Mouse (Mus musculus): ENCODE measurements at regions not wholly inside any gene's neighbourhood (a gene's known extent, or its start where the extent isn't known, plus 50 kb on each side); places are given as distances from the start of the nearest gene placed in this dataset.

DNA sequence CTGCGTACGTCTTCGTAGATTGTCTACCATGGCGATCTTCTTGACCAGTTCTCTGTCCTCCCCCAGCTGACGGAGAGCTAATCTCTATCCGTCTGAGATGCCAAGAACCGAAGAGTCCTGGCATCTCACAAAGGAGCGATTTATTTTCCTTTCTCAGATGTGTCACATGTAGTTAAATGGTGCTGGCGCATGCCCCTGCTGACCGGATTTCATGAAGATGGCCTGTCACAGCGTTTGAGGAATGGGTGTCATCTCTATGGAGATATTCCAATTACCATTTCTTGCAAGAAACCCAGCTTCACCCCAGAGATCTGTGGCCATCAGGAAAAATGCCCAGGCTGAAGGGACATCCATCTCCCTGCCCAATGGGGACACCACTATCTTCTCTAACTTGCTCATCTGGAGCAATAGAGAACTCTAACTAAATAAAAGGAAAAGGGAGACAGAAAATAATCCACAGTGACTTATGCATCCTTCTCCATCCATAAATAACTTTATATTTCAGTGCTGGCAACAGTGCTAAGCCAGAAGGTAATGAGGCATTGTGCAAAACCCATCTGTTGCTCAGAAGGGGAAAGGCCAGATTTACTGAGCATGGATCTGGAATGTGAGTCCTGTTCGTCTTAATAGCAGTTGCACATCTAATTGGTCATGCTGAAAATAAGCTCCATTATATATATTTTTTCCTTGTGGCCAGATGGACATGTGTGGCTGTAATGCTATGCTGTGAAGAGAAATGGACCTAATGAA lies 300.2 kb upstream of the Tgfbr2 start:
- TF ChIP-seq CTCF (IDR thresholded peaks at IDR 0.05; ENCODE audit: control insufficient read depth, insufficient read depth, low read length) = no peak
- TF ChIP-seq POLR2A (IDR thresholded peaks at IDR 0.05; ENCODE audit: borderline replicate concordance, control insufficient read depth, low read depth, low read length) = no peak
